Mouse (Mus musculus): ENCODE results near the gene Ntn3. TPM values are rescaled to one million over a fixed set of nuclear protein-coding genes. Genes with fewer than 3 reads are reported as not detected.

Gene Ntn3
- polyA plus RNA-seq (2016; fragmentation: Nextera tagmentation; extraction: Ambion mirVana) = 1.9 and 3.6 TPM in 2 replicates

DNA sequence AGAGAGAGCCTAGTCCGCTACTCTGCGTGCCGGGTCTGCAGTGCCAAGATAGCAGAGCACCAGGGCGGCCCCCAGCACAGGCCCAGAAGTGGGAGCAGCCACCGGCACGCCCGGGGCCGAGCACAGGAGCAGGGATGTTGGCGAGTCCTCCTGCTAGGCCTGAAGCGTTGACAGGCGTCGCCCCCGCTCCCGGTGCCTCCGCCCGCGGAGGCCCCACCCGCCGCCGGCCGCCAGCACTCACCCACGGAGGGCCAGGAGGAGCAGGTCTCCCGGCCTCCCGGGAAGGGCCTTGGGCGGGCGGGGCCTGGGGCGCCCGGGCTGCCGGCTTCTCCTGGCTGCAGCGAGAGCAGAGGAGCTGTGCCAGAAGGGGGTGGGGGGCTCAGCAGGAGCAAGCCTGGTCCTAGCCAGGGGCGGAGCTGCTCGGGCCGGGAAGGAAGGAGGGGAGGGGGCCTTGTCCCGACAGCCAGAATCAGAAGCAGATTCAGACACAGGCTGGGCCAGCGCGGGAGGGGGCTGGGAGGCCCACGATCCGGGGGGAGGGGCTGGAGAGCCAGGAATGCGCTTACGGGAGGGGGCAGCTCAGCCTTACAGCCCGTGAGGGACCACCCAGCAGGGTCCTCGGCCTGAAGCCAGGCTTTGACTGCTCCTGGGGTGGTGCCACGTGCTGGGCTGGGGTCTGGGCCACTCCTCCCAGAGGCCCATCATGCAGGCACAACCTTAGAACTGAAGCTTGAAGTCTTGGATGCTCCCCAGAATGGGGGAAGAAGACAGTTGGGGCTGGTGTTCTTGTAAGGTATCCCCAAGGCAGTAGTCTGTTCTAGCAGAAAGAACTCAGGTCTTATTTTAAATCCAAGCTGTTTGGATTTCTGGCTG is at the start of gene Ntn3:
Ntn3 (minus strand) TSS at position 489 of the 873 bp plus-strand sequence.
- DNase-seq (ENCODE audit: low spot score) = peak; percentile 94
- Histone ChIP-seq H3K4me1 (peaks cover 81% of the 10 kb centered on the region), H3K9me3 (no peaks in the 10 kb centered on the region), H3K4me3 (peak within 1 kb of the TSS; percentile 67), H3K27ac (peak within 1 kb of the TSS; percentile 91), H3K27me3 (ENCODE audit: insufficient read depth, poor library complexity, severe bottlenecking) (peaks cover 42% of the 10 kb centered on the region), H3K36me3 (0 out of 2 replicates have a peak, but pooled peaks cover under 1% of the 10 kb centered on the region)
- WGBS = 2% methylated on average over 43 of the region's 43 CpGs

DNA sequence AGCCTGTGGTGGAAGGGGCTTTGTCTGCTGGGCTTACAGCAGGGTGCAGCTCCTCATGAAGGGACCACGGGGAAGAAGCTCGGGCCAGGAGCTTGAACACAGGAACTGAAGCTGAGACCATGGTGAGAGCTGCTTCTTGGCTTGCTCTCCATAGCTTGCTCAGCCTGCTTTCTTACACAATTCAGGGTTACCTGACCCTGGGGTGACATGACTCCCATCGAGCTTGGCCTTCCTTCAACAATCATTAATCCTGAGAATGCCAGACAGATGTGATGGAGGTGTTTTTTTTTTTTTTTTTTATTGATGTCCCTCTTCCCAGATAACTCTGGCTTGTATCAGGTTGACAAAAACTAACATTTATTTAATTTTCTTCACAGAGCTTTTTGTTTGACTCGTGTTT is 49.6 kb upstream of the Ntn3 start:
- WGBS = 68% methylated on average over 4 of the region's 4 CpGs
- no peak overlapping the region for H3K27ac ChIP-seq

DNA sequence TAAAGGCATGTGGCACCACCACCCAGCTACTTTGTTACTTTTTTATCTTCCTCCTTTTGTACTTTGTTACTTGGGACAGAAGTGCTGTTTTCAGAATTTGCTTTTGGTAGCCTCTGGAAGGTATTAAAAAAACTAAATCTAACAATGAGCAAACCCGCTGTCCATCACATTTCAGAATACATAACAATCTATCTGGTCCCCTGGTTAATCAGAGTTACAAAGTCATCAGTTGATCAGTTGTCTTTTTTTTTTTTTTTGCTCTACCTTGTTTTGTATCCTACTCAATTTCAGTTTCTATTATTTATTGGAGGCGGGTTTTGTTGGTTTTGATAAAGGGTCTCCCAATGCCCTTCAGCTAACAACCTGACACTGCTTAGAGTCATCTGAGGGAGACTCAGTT is 43.0 kb upstream of the Ntn3 start:
- 94% methylated on average over 2 of the region's 2 CpGs for WGBS
- Histone ChIP-seq H3K4me3 (no peak overlapping the region), H3K27ac (peak overlapping the region; percentile 94; the same call in 1 of the 2 replicates), H3K4me1 (peaks cover 8% of the 10 kb centered on the region), H3K36me3 (peaks cover 19% of the 10 kb centered on the region), H3K27me3 (ENCODE audit: insufficient read depth, poor library complexity, severe bottlenecking) (no peaks in the 10 kb centered on the region), H3K9me3 (no peaks in the 10 kb centered on the region)
- DNase-seq (ENCODE audit: low spot score) = no peak

More for the DNA sequence above, 49.6 kb upstream of the Ntn3 start:
- Histone ChIP-seq H3K27me3 (ENCODE audit: insufficient read depth, poor library complexity, severe bottlenecking) (no peaks in the 10 kb centered on the region), H3K36me3 (no peaks in the 10 kb centered on the region), H3K4me3 (no peak overlapping the region), H3K9me3 (no peaks in the 10 kb centered on the region), H3K4me1 (no peaks in the 10 kb centered on the region)
- no peak for DNase-seq (ENCODE audit: low spot score)

DNA sequence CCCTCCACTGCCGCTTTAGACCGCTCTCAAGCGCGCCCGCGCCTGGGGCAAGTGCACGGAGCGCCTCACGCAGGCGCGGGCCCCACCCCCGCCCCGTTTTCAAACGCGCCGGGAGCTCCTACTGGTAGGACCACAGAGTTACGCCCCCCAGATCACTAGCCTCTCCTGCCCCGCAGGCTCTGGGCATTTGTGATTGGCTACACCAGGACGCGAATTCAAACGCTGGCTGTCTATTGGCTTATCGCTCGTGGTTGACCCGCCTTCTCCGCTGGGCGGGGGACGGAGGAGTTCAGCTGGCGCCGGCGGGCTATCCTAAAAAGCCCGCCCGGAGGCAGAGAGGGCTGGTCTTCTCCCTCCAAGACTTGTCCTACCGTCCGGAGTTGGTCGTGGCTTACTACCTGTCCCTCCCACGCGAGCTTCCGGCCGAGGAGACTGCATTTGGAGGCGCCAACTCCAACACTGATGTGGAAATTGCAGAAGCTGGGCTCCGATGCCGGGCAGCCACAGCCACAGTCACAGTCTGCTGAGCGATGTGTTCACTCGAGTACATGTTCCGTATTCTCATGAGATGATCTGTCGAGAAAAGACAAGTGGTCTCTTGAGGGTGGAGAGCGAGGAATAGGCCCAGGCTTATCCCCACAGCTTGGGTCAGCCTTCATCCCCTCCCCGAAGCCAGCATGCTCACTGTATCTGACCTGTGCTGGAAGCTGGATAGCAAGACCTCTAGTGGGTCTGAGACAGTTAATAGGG is 42.2 kb upstream of the Ntn3 start, which contains the start of gene Ccnf:
Ccnf (minus strand) TSS at position 165 of the 750 bp plus-strand sequence.
- H3K27ac ChIP-seq = peak within 1 kb of the TSS; percentile 94
- H3K4me3 ChIP-seq = peak within 1 kb of the TSS; percentile 81
- no peaks in the 10 kb centered on the region for H3K9me3 ChIP-seq
- H3K4me1 ChIP-seq = peaks cover 8% of the 10 kb centered on the region
- peaks cover 27% of the 10 kb centered on the region for H3K36me3 ChIP-seq
- H3K27me3 ChIP-seq (ENCODE audit: insufficient read depth, poor library complexity, severe bottlenecking) = no peaks in the 10 kb centered on the region
- peak; percentile 99 for DNase-seq (ENCODE audit: low spot score)
- under 1% methylated on average over 48 of the region's 48 CpGs for WGBS

DNA sequence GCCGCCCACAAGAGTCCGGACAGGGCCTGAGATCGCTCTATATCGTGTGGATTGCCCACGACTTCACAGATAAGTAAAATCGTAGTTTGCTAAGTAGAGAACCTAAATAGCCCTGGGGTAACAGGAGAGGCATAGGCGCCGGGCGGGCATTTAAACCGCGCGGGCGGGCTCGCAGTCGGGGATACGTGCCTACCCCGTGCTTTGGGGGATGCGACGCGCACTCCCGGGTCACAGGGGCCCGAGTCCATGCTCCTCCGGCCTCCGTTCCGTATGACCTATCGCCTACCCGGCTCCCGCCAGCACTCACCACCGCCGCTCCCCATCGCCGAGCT is 41.6 kb upstream of the Ntn3 start:
- Histone ChIP-seq H3K9me3 (no peaks in the 10 kb centered on the region), H3K27ac (peak overlapping the region; percentile 94), H3K36me3 (peaks cover 32% of the 10 kb centered on the region), H3K4me1 (peaks cover 8% of the 10 kb centered on the region), H3K4me3 (peak overlapping the region; percentile 81), H3K27me3 (ENCODE audit: insufficient read depth, poor library complexity, severe bottlenecking) (no peaks in the 10 kb centered on the region)
- under 1% methylated on average over 32 of the region's 32 CpGs for WGBS
- DNase-seq (ENCODE audit: low spot score) = no peak

DNA sequence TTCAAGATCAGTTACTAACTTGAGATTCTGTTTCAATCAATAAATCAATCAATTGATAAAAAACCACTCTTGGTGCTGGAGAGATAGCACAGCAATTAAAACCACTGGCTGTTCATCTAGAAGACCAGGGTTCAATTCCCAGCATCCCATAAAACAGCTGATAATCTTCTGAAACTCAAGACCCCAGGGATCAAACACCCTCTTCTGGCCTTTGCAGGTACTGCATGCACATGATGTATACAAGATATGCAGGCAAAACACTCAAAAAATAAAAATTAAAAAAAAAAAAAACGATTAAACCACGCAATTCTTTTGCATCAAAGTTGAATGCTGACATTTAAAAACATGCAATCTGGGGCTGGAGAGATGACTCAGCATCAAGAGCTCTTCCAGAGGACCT is 39.3 kb upstream of the Ntn3 start:
- H3K27ac ChIP-seq = no peak overlapping the region
- WGBS = 91% methylated on average over 2 of the region's 2 CpGs
- H3K9me3 ChIP-seq = no peaks in the 10 kb centered on the region; the same call in none of the 2 replicates
- DNase-seq (ENCODE audit: low spot score) = no peak
- no peaks in the 10 kb centered on the region for H3K27me3 ChIP-seq (ENCODE audit: insufficient read depth, poor library complexity, severe bottlenecking)
- H3K36me3 ChIP-seq = peaks cover 50% of the 10 kb centered on the region
- peaks cover 8% of the 10 kb centered on the region for H3K4me1 ChIP-seq
- no peak overlapping the region for H3K4me3 ChIP-seq

DNA sequence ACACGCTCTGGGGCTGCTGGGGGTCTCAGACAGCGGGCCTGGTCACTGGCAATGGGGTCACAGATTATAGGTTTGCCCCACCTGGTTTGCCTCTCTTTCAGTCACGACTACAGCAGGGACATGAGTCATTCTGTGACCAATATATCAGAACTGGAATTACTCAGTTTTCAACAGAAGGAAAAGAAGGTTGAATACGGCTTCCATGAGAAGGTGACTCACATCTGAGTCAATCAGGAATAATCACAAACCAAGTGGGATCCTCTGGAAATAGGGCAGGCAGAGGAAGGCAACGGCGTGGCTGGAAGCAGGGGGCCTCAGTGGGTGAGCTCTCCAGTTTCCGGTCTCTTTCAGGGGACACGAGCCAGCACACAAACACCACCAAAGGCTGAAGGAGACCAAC is 34.7 kb upstream of the Ntn3 start:
- Histone ChIP-seq H3K4me1 (no peaks in the 10 kb centered on the region), H3K27me3 (ENCODE audit: insufficient read depth, poor library complexity, severe bottlenecking) (no peaks in the 10 kb centered on the region), H3K27ac (no peak overlapping the region), H3K36me3 (peaks cover 93% of the 10 kb centered on the region), H3K4me3 (no peak overlapping the region), H3K9me3 (no peaks in the 10 kb centered on the region; the same call in none of the 2 replicates)
- WGBS = 92% methylated on average over 8 of the region's 8 CpGs
- DNase-seq (ENCODE audit: low spot score) = no peak

DNA sequence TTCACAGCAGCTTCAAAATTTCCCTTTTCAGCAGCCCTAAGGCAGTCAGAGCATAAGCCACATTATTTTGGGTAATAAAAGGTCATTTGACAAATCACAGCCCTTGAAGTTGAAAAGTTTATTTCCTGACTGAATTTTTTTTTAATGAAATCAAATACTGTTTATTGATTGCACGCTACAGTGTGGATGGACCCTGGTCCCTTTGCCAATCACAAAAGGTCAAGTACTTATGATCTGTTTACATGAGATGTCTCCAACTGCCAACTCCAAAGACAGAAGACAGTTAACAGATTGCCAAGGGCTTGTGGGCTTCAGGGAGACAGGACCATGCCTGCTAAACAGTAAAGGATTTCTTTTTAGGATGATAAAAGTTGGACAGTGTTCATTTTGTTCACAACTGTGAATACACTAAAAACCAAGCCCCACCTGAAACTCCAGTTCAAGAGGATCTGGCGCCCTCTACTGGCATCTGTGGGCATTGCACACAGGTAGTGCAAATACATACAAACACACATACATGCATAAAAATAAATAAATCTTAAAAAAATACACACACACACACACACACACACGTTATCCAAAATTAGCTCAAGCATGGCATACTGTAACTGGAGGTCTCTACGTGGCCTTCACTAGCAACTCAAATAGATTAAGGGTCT is 34.1 kb upstream of the Ntn3 start:
- no peak overlapping the region for H3K4me3 ChIP-seq
- WGBS = 82% methylated on average over 4 of the region's 4 CpGs
- H3K27me3 ChIP-seq (ENCODE audit: insufficient read depth, poor library complexity, severe bottlenecking) = no peaks in the 10 kb centered on the region
- DNase-seq (ENCODE audit: low spot score) = no peak
- H3K36me3 ChIP-seq = peaks cover 93% of the 10 kb centered on the region
- no peak overlapping the region for H3K27ac ChIP-seq
- no peaks in the 10 kb centered on the region; the same call in none of the 2 replicates for H3K9me3 ChIP-seq
- no peaks in the 10 kb centered on the region for H3K4me1 ChIP-seq

DNA sequence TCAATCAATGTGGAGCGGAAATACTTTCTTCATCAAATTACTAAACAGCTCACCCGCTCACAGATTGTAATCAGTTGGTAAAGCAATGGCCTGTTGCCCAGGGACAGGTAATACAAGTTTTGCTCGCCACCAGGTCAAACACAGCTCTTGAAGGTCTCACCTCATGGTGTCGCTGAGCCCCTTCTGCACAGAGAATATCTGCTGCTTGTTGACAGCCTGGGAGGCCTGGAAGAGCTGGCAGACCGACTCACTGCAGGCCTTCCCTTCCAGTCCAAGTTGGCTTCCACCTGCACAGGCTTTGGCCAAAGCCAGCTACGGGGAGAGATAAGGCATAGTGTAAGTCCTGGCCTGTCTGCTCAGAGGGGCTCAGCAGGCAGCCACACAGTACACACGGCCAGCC is 27.6 kb upstream of the Ntn3 start:
- no peak for DNase-seq (ENCODE audit: low spot score)
- Histone ChIP-seq H3K9me3 (no peaks in the 10 kb centered on the region), H3K27me3 (ENCODE audit: insufficient read depth, poor library complexity, severe bottlenecking) (no peaks in the 10 kb centered on the region), H3K4me1 (no peaks in the 10 kb centered on the region), H3K4me3 (no peak overlapping the region), H3K27ac (no peak overlapping the region), H3K36me3 (peaks cover 100% of the 10 kb centered on the region)
- 91% methylated on average over 7 of the region's 7 CpGs for WGBS

DNA sequence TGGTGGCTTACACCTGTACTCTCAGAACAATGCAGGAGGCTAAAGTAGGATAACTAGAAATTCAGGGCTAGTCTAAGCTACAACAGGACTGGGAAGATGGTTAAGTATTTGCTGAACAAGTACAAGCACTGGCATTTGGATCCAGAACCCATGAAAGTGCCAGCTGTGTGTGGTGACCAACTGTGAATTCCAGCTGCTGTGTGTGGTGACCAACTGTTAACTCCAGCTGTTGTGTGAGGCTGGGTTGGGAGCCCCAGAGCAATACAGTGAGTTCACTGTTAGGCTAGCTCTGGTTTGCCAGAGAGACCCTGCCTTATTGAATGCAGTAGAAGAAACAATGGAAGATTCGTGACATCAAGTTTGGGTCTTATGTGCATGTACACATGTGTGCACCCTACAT is 27.1 kb upstream of the Ntn3 start:
- DNase-seq (ENCODE audit: low spot score) = no peak
- Histone ChIP-seq H3K4me3 (no peak overlapping the region), H3K4me1 (no peaks in the 10 kb centered on the region), H3K27me3 (ENCODE audit: insufficient read depth, poor library complexity, severe bottlenecking) (no peaks in the 10 kb centered on the region), H3K27ac (no peak overlapping the region), H3K9me3 (no peaks in the 10 kb centered on the region), H3K36me3 (peaks cover 100% of the 10 kb centered on the region)
- WGBS = 98% methylated on average over 1 of the region's 1 CpGs

DNA sequence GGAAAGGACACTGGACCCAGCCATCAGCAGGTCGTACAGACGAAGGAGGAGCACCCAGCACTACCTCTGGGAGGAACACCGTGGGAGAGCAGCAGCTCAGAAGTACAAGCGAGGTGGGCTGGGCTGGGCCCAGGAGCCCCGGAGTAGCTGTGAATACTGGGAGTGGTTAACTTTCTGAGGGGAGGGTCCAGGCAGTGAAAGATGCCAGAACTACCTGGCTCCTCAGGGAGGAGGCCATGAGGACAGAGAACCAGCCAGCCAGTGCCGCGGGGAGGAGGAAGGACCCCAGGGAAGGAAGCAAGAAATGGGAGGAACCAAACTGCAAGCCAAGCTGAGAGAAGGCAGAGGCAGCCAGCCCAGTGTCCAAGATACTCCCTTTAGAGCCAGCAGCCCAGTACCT is 18.6 kb upstream of the Ntn3 start:
- H3K4me3 ChIP-seq = no peak overlapping the region
- H3K36me3 ChIP-seq = peaks cover 99% of the 10 kb centered on the region
- DNase-seq (ENCODE audit: low spot score) = no peak
- WGBS = 86% methylated on average over 7 of the region's 7 CpGs
- 0 out of 2 replicates have a peak, but pooled peaks cover 3% of the 10 kb centered on the region for H3K4me1 ChIP-seq
- H3K27ac ChIP-seq = no peak overlapping the region
- H3K9me3 ChIP-seq = no peaks in the 10 kb centered on the region
- H3K27me3 ChIP-seq (ENCODE audit: insufficient read depth, poor library complexity, severe bottlenecking) = no peaks in the 10 kb centered on the region

DNA sequence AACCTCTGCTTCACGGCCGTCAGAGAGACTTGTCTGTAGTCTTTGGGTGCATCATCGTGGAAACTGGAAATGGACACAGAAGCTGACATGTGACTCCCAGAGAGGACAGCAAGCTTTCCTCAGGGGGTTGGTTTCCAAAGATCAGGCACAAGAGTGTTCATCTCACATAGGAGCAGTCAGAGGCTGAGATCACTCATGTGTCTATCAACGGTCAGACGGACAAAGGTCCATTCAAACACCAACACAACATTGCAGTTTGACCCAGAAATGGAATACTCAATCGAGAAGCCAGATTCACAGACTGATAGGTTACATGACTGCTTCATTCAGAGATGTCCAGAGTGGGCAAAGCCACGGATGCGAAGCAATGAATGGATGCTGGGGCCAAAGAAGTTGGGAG is 17.4 kb upstream of the Ntn3 start:
- 90% methylated on average over 8 of the region's 8 CpGs for WGBS
- H3K27ac ChIP-seq = 0 out of 2 replicates have a peak overlapping the region, but pooled peaks have one; percentile 44

More for the DNA sequence above, 17.4 kb upstream of the Ntn3 start:
- no peak for DNase-seq (ENCODE audit: low spot score)
- peaks cover 92% of the 10 kb centered on the region for H3K36me3 ChIP-seq
- H3K27me3 ChIP-seq (ENCODE audit: insufficient read depth, poor library complexity, severe bottlenecking) = no peaks in the 10 kb centered on the region
- H3K9me3 ChIP-seq = no peaks in the 10 kb centered on the region
- no peak overlapping the region for H3K4me3 ChIP-seq
- H3K4me1 ChIP-seq = 0 out of 2 replicates have a peak, but pooled peaks cover 3% of the 10 kb centered on the region

All from heart, embryonic 10.5 days (tissue).